Mouse (Mus musculus): ENCODE results near the gene Dner.

Dner gene

GRCm38 (mm10) chr1:84695517-84696411 lies at the start of gene Dner:
Dner (minus strand) TSS chr1:84696221.
- DNase-seq (ENCODE audit: low read depth, low spot score) = peak; percentile 30

- no peak for DNase-seq (ENCODE audit: low read depth, low spot score)
These were observed 46.1 kb upstream of the Dner start for GRCm38 (mm10) chr1:84742156-84742555.

- no peak for DNase-seq (ENCODE audit: low read depth, low spot score)
These were observed 44.1 kb upstream of the Dner start for GRCm38 (mm10) chr1:84740080-84740479.

GRCm38 (mm10) chr1:84737097-84737496 lies 41.1 kb upstream of the Dner start:
- no peak for DNase-seq (ENCODE audit: low read depth, low spot score)

GRCm38 (mm10) chr1:84733799-84734198 lies 37.8 kb upstream of the Dner start:
- peak; percentile 68 for DNase-seq (ENCODE audit: low read depth, low spot score)

- DNase-seq (ENCODE audit: low read depth, low spot score) = no peak
These were observed 35.7 kb upstream of the Dner start for GRCm38 (mm10) chr1:84731763-84732162.

GRCm38 (mm10) chr1:84722841-84723240 lies 26.8 kb upstream of the Dner start:
- peak; percentile 39 for DNase-seq (ENCODE audit: low read depth, low spot score)

- DNase-seq (ENCODE audit: low read depth, low spot score) = no peak
These were observed 26.4 kb upstream of the Dner start for GRCm38 (mm10) chr1:84722371-84722770.

GRCm38 (mm10) chr1:84721942-84722341 lies 25.9 kb upstream of the Dner start:
- no peak for DNase-seq (ENCODE audit: low read depth, low spot score)

- DNase-seq (ENCODE audit: low read depth, low spot score) = no peak
These were observed 14.1 kb upstream of the Dner start for GRCm38 (mm10) chr1:84709810-84710785.

GRCm38 (mm10) chr1:84709406-84709805 lies 13.4 kb upstream of the Dner start:
- no peak for DNase-seq (ENCODE audit: low read depth, low spot score)

GRCm38 (mm10) chr1:84700254-84700653 lies 4.2 kb upstream of the Dner start:
- DNase-seq (ENCODE audit: low read depth, low spot score) = no peak

- DNase-seq (ENCODE audit: low read depth, low spot score) = peak; percentile 61
These were observed 1.1 kb upstream of the Dner start for GRCm38 (mm10) chr1:84697136-84697535.

- no peak for DNase-seq (ENCODE audit: low read depth, low spot score)
These were observed 1.1 kb downstream of the Dner start for GRCm38 (mm10) chr1:84694688-84695474.

- no peak for DNase-seq (ENCODE audit: low read depth, low spot score)
These were observed 18.1 kb downstream of the Dner start for GRCm38 (mm10) chr1:84677910-84678309.

- DNase-seq (ENCODE audit: low read depth, low spot score) = no peak
These were observed 27.7 kb downstream of the Dner start for GRCm38 (mm10) chr1:84668100-84668846.

- DNase-seq (ENCODE audit: low read depth, low spot score) = no peak
These were observed 28.4 kb downstream of the Dner start for GRCm38 (mm10) chr1:84667660-84668059.

GRCm38 (mm10) chr1:84664377-84665118 lies 31.5 kb downstream of the Dner start:
- no peak for DNase-seq (ENCODE audit: low read depth, low spot score)

GRCm38 (mm10) chr1:84646781-84647180 lies 49.2 kb downstream of the Dner start:
- no peak for DNase-seq (ENCODE audit: low read depth, low spot score)

GRCm38 (mm10) chr1:84640463-84640862 lies 55.6 kb downstream of the Dner start:
- no peak for DNase-seq (ENCODE audit: low read depth, low spot score)
